Mouse (Mus musculus): Measurements from ENCODE around the gene Cfd. TPM values are rescaled to one million over a fixed set of nuclear protein-coding genes. Genes with fewer than 3 reads are reported as not detected.

The Cfd gene
- polyA plus RNA-seq, 1 experiment from 2014 or later = not detected

DNA sequence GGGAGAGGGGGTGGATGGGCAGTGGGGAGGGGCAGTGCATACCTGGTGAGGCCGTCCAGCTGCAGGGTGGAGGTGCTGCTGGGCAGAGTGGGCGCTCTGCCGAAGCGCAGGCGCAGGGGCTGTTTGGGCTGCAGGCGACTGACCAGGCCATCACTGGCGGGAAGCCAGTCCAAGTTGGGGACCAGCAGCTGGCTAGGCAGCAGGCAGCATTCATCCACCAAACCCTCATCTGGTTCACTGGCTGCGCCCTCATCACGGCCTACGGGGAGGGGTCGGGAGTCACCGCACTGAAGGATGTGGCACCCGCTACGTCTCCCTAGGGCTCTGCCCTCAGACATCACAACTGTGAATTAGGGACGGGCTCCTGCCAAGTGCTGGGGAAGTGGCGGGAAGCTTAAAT lies 5.7 kb downstream of the Cfd start:
- H3K4me1 ChIP-seq = peaks cover 11% of the 10 kb centered on the region
- H3K4me2 ChIP-seq = no peak overlapping the region
- H3K9me3 ChIP-seq (replicated peaks) = no peaks in the 10 kb centered on the region
- H3K9ac ChIP-seq (replicated peaks) = no peak overlapping the region
- no peak overlapping the region for H3K27ac ChIP-seq (replicated peaks)
- no peak overlapping the region for H3K4me3 ChIP-seq (replicated peaks)
- peaks cover 33% of the 10 kb centered on the region for H3K36me3 ChIP-seq
- WGBS = 90% methylated on average over 15 of the region's 16 CpGs
- no peak for ATAC-seq (ENCODE audit: low FRiP score)
- H3K27me3 ChIP-seq (replicated peaks) = no peaks in the 10 kb centered on the region; the same call in 1 of the 2 replicates

DNA sequence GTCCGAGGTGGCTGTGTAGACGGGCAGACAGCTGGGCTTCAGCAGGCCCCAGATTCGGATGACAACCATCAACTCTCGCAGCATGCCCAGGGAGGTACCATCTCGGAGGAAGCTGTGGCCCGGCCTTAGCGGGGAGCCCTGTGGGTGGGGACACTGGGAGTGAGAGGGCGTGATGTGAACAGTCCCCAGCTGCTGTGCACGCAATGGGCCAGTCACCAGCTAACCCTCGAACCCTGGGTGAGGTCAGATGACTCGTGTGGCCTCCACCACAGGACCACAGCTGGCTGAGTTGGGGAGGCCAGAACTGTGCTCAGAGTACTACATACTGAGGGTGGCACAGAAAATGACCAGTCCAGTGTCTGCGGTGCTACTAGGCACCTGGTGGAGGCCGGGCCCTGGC lies 6.2 kb downstream of the Cfd start:
- no peak overlapping the region for H3K27ac ChIP-seq (replicated peaks)
- no peaks in the 10 kb centered on the region for H3K27me3 ChIP-seq (replicated peaks)
- H3K36me3 ChIP-seq = peaks cover 33% of the 10 kb centered on the region
- no peak overlapping the region for H3K4me3 ChIP-seq (replicated peaks)
- ATAC-seq (ENCODE audit: low FRiP score) = no peak
- H3K9ac ChIP-seq (replicated peaks) = no peak overlapping the region
- peaks cover 14% of the 10 kb centered on the region for H3K4me1 ChIP-seq
- H3K9me3 ChIP-seq (replicated peaks) = no peaks in the 10 kb centered on the region
- no peak overlapping the region for H3K4me2 ChIP-seq
- 83% methylated on average over 13 of the region's 13 CpGs for WGBS

DNA sequence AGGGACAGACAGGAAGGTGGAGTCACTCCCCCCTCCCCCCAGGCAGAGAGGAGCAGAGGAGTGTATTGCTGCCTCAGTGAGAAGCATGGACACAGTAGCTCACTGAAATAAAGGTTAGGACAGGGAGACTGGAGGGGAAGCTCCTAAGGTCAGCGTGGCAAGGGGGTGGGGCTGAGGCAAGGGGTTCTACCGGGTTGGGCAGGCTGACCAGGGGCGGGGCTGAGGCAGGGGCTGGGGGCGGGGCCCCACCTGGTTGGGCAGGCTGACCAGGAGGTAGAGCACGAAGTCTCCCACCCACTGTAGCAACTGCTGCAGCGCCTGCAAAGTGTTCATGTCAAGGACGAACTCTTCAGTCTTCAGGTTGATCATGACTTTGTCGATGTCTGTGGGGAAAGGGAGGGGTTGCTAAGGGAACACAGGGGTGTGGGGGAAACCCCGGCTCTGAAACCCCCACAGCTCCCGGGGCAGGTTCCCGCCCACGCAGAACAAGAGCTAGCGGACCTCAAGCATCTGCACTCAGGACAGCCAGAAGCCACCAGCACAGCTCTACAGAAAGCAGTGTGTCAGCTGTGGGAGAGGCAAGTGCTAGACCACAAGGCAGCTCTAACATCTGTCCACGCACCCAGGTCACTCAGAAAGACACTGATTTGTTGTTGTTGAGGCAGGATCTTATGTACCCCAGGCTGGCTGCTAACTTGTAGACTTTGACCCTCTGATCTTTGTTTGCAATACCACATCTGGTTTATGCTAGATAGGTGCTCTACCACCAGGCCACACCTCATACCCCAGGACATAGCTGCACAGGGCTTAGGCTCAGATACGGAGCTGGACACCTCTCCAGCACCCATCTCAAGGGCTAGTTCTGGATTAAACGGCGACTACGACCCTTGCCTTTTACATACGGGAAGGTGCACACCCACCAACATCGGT lies 6.9 kb downstream of the Cfd start:
- peaks cover 38% of the 10 kb centered on the region for H3K36me3 ChIP-seq
- ATAC-seq (ENCODE audit: low FRiP score) = no peak

DNA sequence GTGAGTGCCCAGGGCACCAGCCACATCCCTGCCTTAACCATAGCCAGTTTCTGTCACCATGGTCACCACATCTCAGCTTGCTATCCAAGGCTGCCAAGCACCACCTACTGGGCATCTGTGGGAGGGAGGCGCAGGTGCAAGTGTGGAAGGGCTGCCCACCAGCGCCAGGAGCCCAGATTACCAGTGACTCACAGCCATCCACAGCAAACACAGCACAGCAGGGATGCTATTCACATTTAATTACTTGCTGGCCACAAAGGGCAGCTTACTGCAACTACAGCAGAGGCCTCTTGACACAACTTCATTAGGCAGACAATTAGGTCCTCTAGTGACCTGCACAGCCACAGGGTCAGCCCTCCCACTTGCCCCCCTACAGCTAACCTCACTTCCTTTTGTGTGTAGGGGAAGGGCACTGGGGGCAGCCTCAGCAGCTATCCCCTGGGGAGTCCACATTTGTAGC lies 10.3 kb downstream of the Cfd start:
- peak; percentile 56; the same call in 1 of the 2 replicates for ATAC-seq (ENCODE audit: low FRiP score)
- 0 out of 2 replicates have a peak overlapping the region, but pooled peaks have one; percentile 37 for H3K27ac ChIP-seq (replicated peaks)
- no peak overlapping the region for H3K4me2 ChIP-seq
- no peaks in the 10 kb centered on the region for H3K9me3 ChIP-seq (replicated peaks)
- H3K36me3 ChIP-seq = peaks cover 52% of the 10 kb centered on the region
- H3K4me1 ChIP-seq = peaks cover 14% of the 10 kb centered on the region
- H3K4me3 ChIP-seq (replicated peaks) = no peak overlapping the region
- 0 out of 2 replicates have a peak, but pooled peaks cover 3% of the 10 kb centered on the region for H3K27me3 ChIP-seq (replicated peaks)
- 22% methylated on average over 2 of the region's 2 CpGs for WGBS
- no peak overlapping the region; the same call in none of the 2 replicates for H3K9ac ChIP-seq (replicated peaks)

More for the DNA sequence above, 6.9 kb downstream of the Cfd start:
- Histone ChIP-seq H3K9ac (replicated peaks) (no peak overlapping the region), H3K4me1 (peaks cover 14% of the 10 kb centered on the region), H3K4me2 (no peak overlapping the region), H3K9me3 (replicated peaks) (no peaks in the 10 kb centered on the region), H3K27ac (replicated peaks) (no peak overlapping the region), H3K4me3 (replicated peaks) (no peak overlapping the region), H3K27me3 (replicated peaks) (no peaks in the 10 kb centered on the region)
- WGBS = 53% methylated on average over 20 of the region's 20 CpGs

DNA sequence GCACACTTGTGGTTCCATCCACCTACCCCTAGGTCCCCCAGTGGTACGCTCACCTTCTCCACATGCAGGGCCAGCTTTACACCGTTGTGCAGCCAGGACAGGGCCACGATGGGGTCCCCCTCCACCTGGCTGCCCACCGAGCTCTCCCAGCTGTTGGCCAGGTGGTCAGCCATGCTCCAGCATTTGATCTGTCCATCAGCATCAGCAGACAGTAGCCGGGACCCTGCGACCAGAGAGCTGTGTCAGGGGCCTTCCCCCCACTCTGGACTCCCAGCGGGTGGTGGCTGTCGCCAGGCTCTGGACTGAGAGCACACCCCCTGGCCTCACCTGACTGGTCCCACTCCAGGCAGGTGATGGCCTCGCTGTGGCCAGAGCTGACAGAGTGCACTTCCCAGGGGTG lies 16.1 kb downstream of the Cfd start:
- Histone ChIP-seq H3K4me2 (no peak overlapping the region), H3K27ac (replicated peaks) (no peak overlapping the region), H3K4me3 (replicated peaks) (no peak overlapping the region), H3K9me3 (replicated peaks) (no peaks in the 10 kb centered on the region), H3K36me3 (peaks cover 48% of the 10 kb centered on the region), H3K4me1 (peaks cover 16% of the 10 kb centered on the region), H3K27me3 (replicated peaks) (0 out of 2 replicates have a peak, but pooled peaks cover 3% of the 10 kb centered on the region), H3K9ac (replicated peaks) (no peak overlapping the region)
- WGBS = 96% methylated on average over 9 of the region's 9 CpGs
- no peak for ATAC-seq (ENCODE audit: low FRiP score)

DNA sequence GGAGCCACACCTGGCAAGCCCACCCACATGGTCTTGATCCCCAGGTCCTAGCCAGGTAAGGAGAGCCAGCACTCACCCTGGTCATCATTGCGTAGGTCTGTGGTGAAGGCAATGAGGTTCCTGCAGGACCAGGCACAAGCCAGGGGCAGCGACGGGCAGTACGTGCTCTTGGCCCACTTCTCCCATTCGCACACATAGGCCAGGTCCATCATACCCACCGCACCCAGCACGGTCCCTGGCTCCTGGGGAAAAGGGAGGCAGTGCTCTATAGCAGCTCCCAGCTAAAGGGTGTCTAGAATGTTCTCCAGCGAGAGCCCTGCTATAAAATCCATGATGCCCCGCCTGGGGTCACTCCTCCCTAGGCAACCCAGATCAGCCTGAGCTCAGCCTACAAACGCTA lies 16.8 kb downstream of the Cfd start:
- Histone ChIP-seq H3K36me3 (peaks cover 48% of the 10 kb centered on the region), H3K4me3 (replicated peaks) (peak overlapping the region; percentile 60; the same call in 1 of the 2 replicates), H3K4me1 (peaks cover 16% of the 10 kb centered on the region), H3K4me2 (peak overlapping the region; percentile 61; the same call in 1 of the 2 replicates), H3K9ac (replicated peaks) (no peak overlapping the region), H3K9me3 (replicated peaks) (no peaks in the 10 kb centered on the region), H3K27ac (replicated peaks) (no peak overlapping the region), H3K27me3 (replicated peaks) (0 out of 2 replicates have a peak, but pooled peaks cover 3% of the 10 kb centered on the region)
- no peak for ATAC-seq (ENCODE audit: low FRiP score)
- 95% methylated on average over 10 of the region's 10 CpGs for WGBS

DNA sequence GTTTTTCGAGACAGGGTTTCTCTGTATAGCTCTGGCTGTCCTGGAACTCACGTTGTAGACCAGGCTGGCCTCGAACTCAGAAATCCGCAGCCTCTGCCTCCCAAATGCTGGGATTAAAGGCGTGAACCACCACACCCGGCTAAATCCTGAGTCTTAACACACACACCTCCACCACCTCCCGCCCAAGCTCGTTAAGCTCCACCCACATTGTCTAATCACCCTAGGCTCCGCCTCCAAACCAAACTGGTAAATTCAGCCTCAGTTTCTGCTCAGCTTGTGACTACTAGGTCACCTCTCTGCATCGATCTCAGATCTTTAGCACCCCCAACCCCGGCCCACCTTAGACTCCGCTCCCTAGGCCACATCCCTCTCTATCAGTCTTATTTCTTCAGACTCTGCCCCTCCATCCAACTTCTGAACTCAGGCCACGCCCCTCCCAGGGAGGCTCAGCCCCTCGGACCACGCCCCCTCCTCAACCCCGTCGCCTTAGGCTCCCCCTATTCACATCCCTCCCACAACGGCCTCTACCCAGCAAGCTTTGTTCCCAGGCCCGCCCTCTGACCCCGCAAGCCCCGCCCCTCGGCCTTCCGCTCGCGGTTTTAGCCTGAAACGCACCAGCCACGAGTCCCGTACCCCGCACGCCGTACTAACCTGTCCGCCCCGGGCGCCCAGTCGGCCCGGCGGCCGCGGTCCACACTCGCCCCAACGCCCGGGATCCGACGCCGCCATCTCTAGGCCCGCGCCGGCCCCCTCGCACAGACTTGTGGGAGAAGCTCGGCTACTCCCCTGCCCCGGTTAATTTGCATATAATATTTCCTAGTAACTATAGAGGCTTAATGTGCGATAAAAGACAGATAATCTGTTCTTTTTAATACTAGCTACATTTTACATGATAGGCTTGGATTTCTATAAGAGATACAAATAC lies 17.8 kb downstream of the Cfd start, which contains the start of gene Med16:
Gene Med16, minus strand, starts transcription at position 757 of the 925 bp plus-strand sequence.
- Histone ChIP-seq H3K4me3 (replicated peaks) (peak within 1 kb of the TSS; percentile 60), H3K4me2 (peak within 1 kb of the TSS; percentile 61), H3K36me3 (peaks cover 44% of the 10 kb centered on the region), H3K27me3 (replicated peaks) (no peaks in the 10 kb centered on the region), H3K27ac (replicated peaks) (peak within 1 kb of the TSS; percentile 99), H3K9ac (replicated peaks) (peak within 1 kb of the TSS; percentile 90), H3K4me1 (peaks cover 16% of the 10 kb centered on the region), H3K9me3 (replicated peaks) (no peaks in the 10 kb centered on the region)
- peak; percentile 95 for ATAC-seq (ENCODE audit: low FRiP score)
- WGBS = 1% methylated on average over 52 of the region's 52 CpGs

DNA sequence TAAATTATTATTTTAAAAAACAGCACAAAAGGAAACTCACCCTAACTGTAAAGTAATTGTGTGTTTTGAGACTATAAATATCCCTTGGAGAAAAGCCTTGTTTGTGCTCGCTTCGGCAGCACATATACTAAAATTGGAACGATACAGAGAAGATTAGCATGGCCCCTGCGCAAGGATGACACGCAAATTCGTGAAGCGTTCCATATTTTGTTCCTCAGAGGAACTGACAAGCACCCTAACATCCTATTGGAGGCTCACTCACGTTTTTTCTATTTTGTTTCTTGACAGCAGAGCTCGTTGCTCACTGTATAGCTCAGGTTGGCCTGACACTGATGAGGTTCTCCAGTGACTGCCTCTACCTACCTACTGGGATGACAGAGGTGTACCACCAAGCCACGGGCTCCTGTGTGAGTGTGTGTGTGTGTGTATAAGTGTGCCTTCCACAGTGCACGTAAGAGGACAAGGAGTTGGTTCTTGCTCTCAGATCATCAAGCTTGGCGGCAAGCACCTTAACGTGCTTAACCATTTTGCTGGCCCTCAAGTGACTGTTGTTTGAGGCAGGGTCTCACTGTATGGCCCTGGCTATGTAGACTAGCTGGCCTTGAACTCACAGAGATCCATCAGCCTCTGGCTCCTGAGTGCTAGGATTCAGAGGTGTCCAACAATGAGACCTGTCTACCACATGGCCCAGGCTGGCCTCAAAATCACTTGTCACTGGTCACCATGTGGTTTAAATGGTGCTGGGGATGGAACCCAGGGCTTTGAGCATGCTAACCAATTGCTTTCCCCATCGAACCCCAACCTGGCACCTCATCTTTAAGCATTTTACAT lies 18.7 kb downstream of the Cfd start:
- H3K4me2 ChIP-seq = peak overlapping the region; percentile 61
- ATAC-seq (ENCODE audit: low FRiP score) = peak; percentile 69

DNA sequence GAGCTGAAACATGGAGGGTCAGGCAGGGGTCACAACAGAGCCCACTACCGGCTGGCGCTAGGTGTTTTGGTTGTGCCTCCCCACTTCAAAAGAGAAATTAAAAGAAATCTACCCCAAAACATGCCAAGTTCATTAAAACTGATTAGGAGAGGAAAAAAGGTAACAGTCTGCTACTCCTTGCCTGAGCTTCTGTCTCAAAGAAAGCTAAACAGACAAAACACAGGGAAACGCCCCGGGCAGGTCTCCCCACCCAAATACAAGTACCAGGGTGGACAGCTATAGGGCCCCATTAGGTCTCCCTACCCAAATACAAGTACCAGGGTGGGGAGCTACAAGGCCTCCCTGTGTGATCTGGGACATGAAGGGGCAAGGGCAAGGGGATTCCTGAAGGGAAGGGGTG lies 19.9 kb downstream of the Cfd start, which contains the start of gene Gm26602:
Gene Gm26602, plus strand, starts transcription at position 301 of the 400 bp plus-strand sequence.
- no peaks in the 10 kb centered on the region for H3K9me3 ChIP-seq (replicated peaks)
- H3K4me1 ChIP-seq = peaks cover 37% of the 10 kb centered on the region
- no peak within 1 kb of the TSS for H3K4me3 ChIP-seq (replicated peaks)
- ATAC-seq (ENCODE audit: low FRiP score) = no peak
- H3K27ac ChIP-seq (replicated peaks) = peak within 1 kb of the TSS; percentile 99
- WGBS = 94% methylated on average over 4 of the region's 4 CpGs
- no peaks in the 10 kb centered on the region for H3K27me3 ChIP-seq (replicated peaks)
- 0 out of 2 replicates have a peak within 1 kb of the TSS, but pooled peaks have one; percentile 33 for H3K9ac ChIP-seq (replicated peaks)
- peak within 1 kb of the TSS; percentile 61 for H3K4me2 ChIP-seq
- H3K36me3 ChIP-seq = peaks cover 30% of the 10 kb centered on the region

More for the DNA sequence above, 18.7 kb downstream of the Cfd start:
- H3K4me1 ChIP-seq = peaks cover 24% of the 10 kb centered on the region
- H3K9ac ChIP-seq (replicated peaks) = peak overlapping the region; percentile 90
- H3K36me3 ChIP-seq = peaks cover 39% of the 10 kb centered on the region
- no peaks in the 10 kb centered on the region for H3K27me3 ChIP-seq (replicated peaks)
- peak overlapping the region; percentile 60 for H3K4me3 ChIP-seq (replicated peaks)
- WGBS = 20% methylated on average over 14 of the region's 14 CpGs
- peak overlapping the region; percentile 99 for H3K27ac ChIP-seq (replicated peaks)
- no peaks in the 10 kb centered on the region for H3K9me3 ChIP-seq (replicated peaks)

DNA sequence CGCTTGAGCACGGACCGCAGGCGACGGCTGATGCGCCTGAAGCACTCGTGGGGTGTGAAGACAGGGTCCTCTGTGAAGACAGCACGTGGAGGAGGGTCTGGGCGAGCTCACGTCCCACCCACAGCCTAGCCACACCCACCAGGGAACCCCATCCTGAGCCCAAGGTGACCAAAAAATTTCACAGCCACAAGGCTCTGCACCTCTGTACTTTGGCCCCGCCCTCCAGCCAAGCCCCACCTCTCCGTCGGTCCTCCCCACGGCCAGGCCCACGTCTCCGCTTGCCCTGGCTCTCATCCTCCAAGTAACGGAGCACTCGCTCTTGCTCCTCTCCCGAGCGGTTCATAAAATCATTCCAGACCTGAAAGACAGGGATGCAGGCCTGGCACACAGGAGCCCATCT lies 21.8 kb downstream of the Cfd start:
- WGBS = 67% methylated on average over 20 of the region's 20 CpGs
- no peak overlapping the region for H3K4me3 ChIP-seq (replicated peaks)
- H3K27ac ChIP-seq (replicated peaks) = no peak overlapping the region
- no peaks in the 10 kb centered on the region for H3K27me3 ChIP-seq (replicated peaks)
- ATAC-seq (ENCODE audit: low FRiP score) = no peak
- H3K9ac ChIP-seq (replicated peaks) = no peak overlapping the region
- peaks cover 48% of the 10 kb centered on the region for H3K4me1 ChIP-seq
- no peaks in the 10 kb centered on the region for H3K9me3 ChIP-seq (replicated peaks)
- H3K36me3 ChIP-seq = peaks cover 21% of the 10 kb centered on the region
- no peak overlapping the region for H3K4me2 ChIP-seq
